Mouse (Mus musculus) layer of hippocampus, adult 8-10 months (tissue): ENCODE data around the gene Pgghg. TPM values are rescaled to one million over a fixed set of nuclear protein-coding genes. Genes with fewer than 3 reads are reported as not detected.
A peak's percentile ranks its signal among the peaks of the same experiment; 100 is the strongest.

Experiments
- DNase-seq, 2 experiments: peaks; one replicate each; pipeline ENCODE4 v3.0.0; 2022; ENCODE audit warnings: low spot score in 2 of 2
- total RNA-seq, 4 experiments: library from RNA; stranded (reverse); gene quantifications; 2 replicates each; pipeline ENCODE4 v1.2.4; 2022

The Pgghg gene
- total RNA-seq = 1 to 10 TPM; 3.6 to 6.3 (median 4.9) TPM

- DNase-seq = peak in 1 of 2 experiments; percentile 50
Measured at GRCm38 (mm10) chr7:140941222-140942051, at the start of gene Pgghg. Gene Pgghg, plus strand, starts transcription at chr7:140941391.

GRCm38 (mm10) chr7:140894031-140894430 lies 47.2 kb upstream of the Pgghg start:
- DNase-seq = no peak

GRCm38 (mm10) chr7:140894611-140895010 lies 46.6 kb upstream of the Pgghg start:
- DNase-seq = no peak

GRCm38 (mm10) chr7:140897863-140898262 lies 43.3 kb upstream of the Pgghg start:
- no peak for DNase-seq

GRCm38 (mm10) chr7:140899121-140899520 lies 42.1 kb upstream of the Pgghg start:
- DNase-seq = no peak

- DNase-seq = no peak
Measured at GRCm38 (mm10) chr7:140900220-140900619, 41.0 kb upstream of the Pgghg start, which contains the start of gene Cox8b. Gene Cox8b, minus strand, starts transcription at chr7:140900446.

GRCm38 (mm10) chr7:140902036-140902875 lies 38.9 kb upstream of the Pgghg start:
- no peak for DNase-seq

- DNase-seq = peak in 1 of 2 experiments; percentile 76
Measured at GRCm38 (mm10) chr7:140903212-140903611, 38.0 kb upstream of the Pgghg start.

GRCm38 (mm10) chr7:140905642-140906081 lies 35.5 kb upstream of the Pgghg start:
- DNase-seq = no peak

GRCm38 (mm10) chr7:140907131-140907530 lies 34.1 kb upstream of the Pgghg start:
- no peak for DNase-seq

GRCm38 (mm10) chr7:140907697-140908096 lies 33.5 kb upstream of the Pgghg start:
- DNase-seq = no peak

GRCm38 (mm10) chr7:140908181-140908580 lies 33.0 kb upstream of the Pgghg start:
- no peak for DNase-seq

GRCm38 (mm10) chr7:140908634-140909107 lies 32.5 kb upstream of the Pgghg start:
- peak; percentile 47 to 63 for DNase-seq

GRCm38 (mm10) chr7:140912293-140912692 lies 28.9 kb upstream of the Pgghg start:
- no peak for DNase-seq

GRCm38 (mm10) chr7:140912846-140913482 lies 28.2 kb upstream of the Pgghg start:
- no peak for DNase-seq

- DNase-seq = no peak
Measured at GRCm38 (mm10) chr7:140914031-140914690, 27.0 kb upstream of the Pgghg start.

GRCm38 (mm10) chr7:140919911-140920310 lies 21.3 kb upstream of the Pgghg start:
- no peak for DNase-seq

- DNase-seq = no peak
Measured at GRCm38 (mm10) chr7:140920418-140921029, 20.7 kb upstream of the Pgghg start, which contains the start of gene Nlrp6. Gene Nlrp6, plus strand, starts transcription at chr7:140920902.

- DNase-seq = no peak
Measured at GRCm38 (mm10) chr7:140921225-140921975, 19.8 kb upstream of the Pgghg start.
